Mouse (Mus musculus): ENCODE measurements around the gene Arid3c. TPM values are rescaled to one million over a fixed set of nuclear protein-coding genes. Genes with fewer than 3 reads are reported as not detected.
"Not testable (repeated sequence)": the region's sequence is repeated elsewhere in the genome, so short reads cannot be mapped to it uniquely, and the experiment has no call there.

Arid3c gene
- polyA plus RNA-seq, 1 experiment from 2014 or later: not detected

- Histone ChIP-seq H3K36me3 (peaks cover 30% of the 10 kb centered on the region), H3K9me3 (no peaks in the 10 kb centered on the region), H3K27me3 (ENCODE audit: insufficient read depth, poor library complexity, severe bottlenecking) (peaks cover 13% of the 10 kb centered on the region), H3K4me3 (peak overlapping the region; percentile 79), H3K27ac (peak overlapping the region; percentile 95), H3K4me1 (peaks cover 31% of the 10 kb centered on the region)
- no peak for DNase-seq (ENCODE audit: low spot score)
- 79% methylated on average over 16 of the region's 16 CpGs for WGBS
These were observed 19.1 kb downstream of the Arid3c start for GRCm38 (mm10) chr4:41711705-41712375.

DNA sequence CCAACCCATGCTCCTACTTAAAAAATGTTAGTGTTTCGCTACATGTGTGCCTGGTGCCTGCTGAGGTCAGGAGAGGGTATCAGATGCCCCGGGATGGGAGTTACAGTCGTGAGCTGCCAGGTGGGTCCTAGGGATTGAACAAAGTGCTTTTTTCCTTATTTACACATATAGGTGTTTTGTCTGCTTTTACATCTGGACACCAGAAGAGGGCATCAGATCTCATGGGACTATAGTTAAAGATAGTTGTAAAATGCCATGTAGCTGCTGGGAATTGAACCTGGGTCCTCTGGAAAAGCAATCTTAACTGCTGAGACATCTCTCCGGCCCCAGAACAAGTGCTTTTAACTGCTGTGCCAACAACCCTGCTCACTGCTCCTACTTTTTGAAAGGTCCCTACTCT lies 20.7 kb downstream of the Arid3c start:
- WGBS: 58% methylated on average over 4 of the region's 4 CpGs
- DNase-seq (ENCODE audit: low spot score): no peak
- H3K27ac ChIP-seq: no peak overlapping the region
- no peak overlapping the region for H3K4me3 ChIP-seq
- peaks cover 29% of the 10 kb centered on the region for H3K27me3 ChIP-seq (ENCODE audit: insufficient read depth, poor library complexity, severe bottlenecking)
- peaks cover 38% of the 10 kb centered on the region for H3K4me1 ChIP-seq
- H3K36me3 ChIP-seq: peaks cover 18% of the 10 kb centered on the region
- H3K9me3 ChIP-seq: no peaks in the 10 kb centered on the region

GRCm38 (mm10) chr4:41708192-41708745 lies 22.7 kb downstream of the Arid3c start:
- Histone ChIP-seq H3K27me3 (ENCODE audit: insufficient read depth, poor library complexity, severe bottlenecking) (peaks cover 46% of the 10 kb centered on the region), H3K9me3 (no peaks in the 10 kb centered on the region), H3K36me3 (peaks cover 18% of the 10 kb centered on the region), H3K4me3 (no peak overlapping the region), H3K27ac (no peak overlapping the region), H3K4me1 (peaks cover 43% of the 10 kb centered on the region)
- DNase-seq (ENCODE audit: low spot score): no peak
- 43% methylated on average over 8 of the region's 8 CpGs for WGBS

GRCm38 (mm10) chr4:41707011-41707535 lies 23.9 kb downstream of the Arid3c start:
- Histone ChIP-seq H3K9me3 (no peaks in the 10 kb centered on the region), H3K4me1 (peaks cover 34% of the 10 kb centered on the region), H3K27ac (no peak overlapping the region), H3K36me3 (peaks cover 14% of the 10 kb centered on the region), H3K27me3 (ENCODE audit: insufficient read depth, poor library complexity, severe bottlenecking) (peaks cover 49% of the 10 kb centered on the region), H3K4me3 (peak overlapping the region; percentile 22)
- 3% methylated on average over 13 of the region's 13 CpGs for WGBS
- peak; percentile 85 for DNase-seq (ENCODE audit: low spot score)

GRCm38 (mm10) chr4:41705922-41706754 lies 24.8 kb downstream of the Arid3c start:
- 64% methylated on average over 19 of the region's 19 CpGs for WGBS
- Histone ChIP-seq H3K4me1 (peaks cover 28% of the 10 kb centered on the region), H3K27me3 (ENCODE audit: insufficient read depth, poor library complexity, severe bottlenecking) (peaks cover 49% of the 10 kb centered on the region), H3K4me3 (0 out of 2 replicates have a peak overlapping the region, but pooled peaks have one; percentile 22), H3K9me3 (no peaks in the 10 kb centered on the region), H3K36me3 (peaks cover 5% of the 10 kb centered on the region; the same call in 1 of the 2 replicates), H3K27ac (no peak overlapping the region)
- DNase-seq (ENCODE audit: low spot score): no peak

DNA sequence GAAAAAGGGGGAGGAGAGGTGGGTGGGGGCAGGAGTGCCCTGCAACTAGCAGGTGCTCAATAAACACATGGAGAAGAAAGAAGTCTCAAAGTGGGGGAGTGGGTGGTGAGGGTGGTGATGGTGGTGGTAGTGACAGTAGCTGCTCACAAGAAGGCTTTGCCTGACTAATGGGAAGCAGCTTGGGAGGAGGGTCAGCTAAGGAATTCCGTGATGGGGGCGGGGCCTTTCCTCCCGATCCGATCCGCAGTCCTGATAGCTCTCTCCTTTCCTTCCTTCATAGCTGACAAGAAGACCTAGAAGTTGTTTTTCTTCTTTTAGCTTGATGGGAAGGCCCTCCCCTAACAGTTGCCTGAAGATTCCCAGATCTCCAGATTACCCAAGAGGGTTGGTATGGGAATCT lies 26.3 kb downstream of the Arid3c start:
- Histone ChIP-seq H3K27me3 (ENCODE audit: insufficient read depth, poor library complexity, severe bottlenecking) (peaks cover 49% of the 10 kb centered on the region), H3K27ac (no peak overlapping the region), H3K4me1 (peaks cover 28% of the 10 kb centered on the region), H3K36me3 (no peaks in the 10 kb centered on the region), H3K4me3 (no peak overlapping the region), H3K9me3 (no peaks in the 10 kb centered on the region)
- no peak for DNase-seq (ENCODE audit: low spot score)
- WGBS: 0% methylated on average over 5 of the region's 5 CpGs

DNA sequence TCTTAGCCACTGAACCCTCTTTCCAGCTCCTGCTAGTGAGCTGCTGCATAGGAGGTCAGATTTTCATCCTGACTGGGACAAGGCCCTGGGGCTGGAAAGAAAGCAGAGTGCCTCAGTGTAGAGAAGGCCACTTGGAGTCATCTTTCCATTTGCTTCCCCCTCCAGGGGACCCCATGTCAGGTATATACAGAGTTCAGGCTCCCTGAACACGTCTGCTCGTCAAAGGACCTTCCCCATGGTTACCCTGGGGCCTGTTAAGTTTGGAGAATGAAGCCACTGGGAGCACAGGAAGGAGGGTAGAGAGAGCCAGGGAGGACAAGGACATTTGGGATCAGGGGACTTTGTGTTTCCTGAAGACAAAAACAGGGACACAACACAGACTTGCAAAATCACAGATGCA lies 28.7 kb downstream of the Arid3c start:
- DNase-seq (ENCODE audit: low spot score); H3K4me3 ChIP-seq; H3K9me3 ChIP-seq; H3K36me3 ChIP-seq; H3K27ac ChIP-seq: not testable (repeated sequence)
- 83% methylated on average over 2 of the region's 2 CpGs for WGBS
- Histone ChIP-seq H3K27me3 (ENCODE audit: insufficient read depth, poor library complexity, severe bottlenecking) (peaks cover 51% of the 10 kb centered on the region), H3K4me1 (peaks cover 24% of the 10 kb centered on the region)

DNA sequence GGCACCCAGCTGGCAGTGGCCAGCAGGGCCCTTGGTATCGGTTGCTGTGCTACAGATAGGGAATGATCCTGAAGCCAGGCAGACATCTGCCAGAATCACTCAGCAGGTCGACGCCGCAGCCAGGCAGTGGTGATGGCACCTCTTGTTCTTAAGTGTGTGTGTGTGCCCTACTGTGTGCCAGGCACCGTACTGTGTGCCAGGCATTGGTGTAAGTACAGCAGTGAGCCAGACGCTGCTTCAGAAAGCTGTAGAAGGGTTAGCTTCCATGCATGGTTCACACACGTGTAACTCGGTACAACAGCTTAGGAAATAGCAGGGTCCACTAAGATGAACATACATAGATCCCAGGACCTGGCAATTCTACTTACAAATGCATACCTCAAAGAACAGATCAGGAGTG lies 30.7 kb downstream of the Arid3c start:
- DNase-seq (ENCODE audit: low spot score); H3K9me3 ChIP-seq; H3K27ac ChIP-seq; H3K4me3 ChIP-seq; H3K36me3 ChIP-seq: not testable (repeated sequence)
- peaks cover 11% of the 10 kb centered on the region; the same call in 1 of the 2 replicates for H3K4me1 ChIP-seq
- WGBS: 75% methylated on average over 4 of the region's 8 CpGs
- peaks cover 34% of the 10 kb centered on the region for H3K27me3 ChIP-seq (ENCODE audit: insufficient read depth, poor library complexity, severe bottlenecking)

- not testable (repeated sequence) for H3K4me3 ChIP-seq
- 65% methylated on average over 10 of the region's 10 CpGs for WGBS
These were observed 31.2 kb downstream of the Arid3c start, which contains the start of gene Il11ra1 for GRCm38 (mm10) chr4:41699783-41700182. Il11ra1 (plus strand) TSS chr4:41699989.

GRCm38 (mm10) chr4:41698421-41699016 lies 32.4 kb downstream of the Arid3c start:
- DNase-seq (ENCODE audit: low spot score); H3K27ac ChIP-seq; H3K4me1 ChIP-seq; H3K36me3 ChIP-seq; H3K9me3 ChIP-seq: not testable (repeated sequence)
- Histone ChIP-seq H3K27me3 (ENCODE audit: insufficient read depth, poor library complexity, severe bottlenecking) (peaks cover 20% of the 10 kb centered on the region), H3K4me3 (peak overlapping the region; percentile 27; the same call in 1 of the 2 replicates)
- whole genome bisulfite sequencing: 5% methylated on average over 27 of the region's 32 CpGs

More at GRCm38 (mm10) chr4:41699783-41700182, 31.2 kb downstream of the Arid3c start, which contains the start of gene Il11ra1:
- H3K27ac ChIP-seq; H3K4me1 ChIP-seq; DNase-seq (ENCODE audit: low spot score); H3K36me3 ChIP-seq; H3K9me3 ChIP-seq: not testable (repeated sequence)
- peaks cover 30% of the 10 kb centered on the region for H3K27me3 ChIP-seq (ENCODE audit: insufficient read depth, poor library complexity, severe bottlenecking)

- not testable (repeated sequence) for H3K4me1 ChIP-seq; H3K27ac ChIP-seq; DNase-seq (ENCODE audit: low spot score); H3K9me3 ChIP-seq; H3K36me3 ChIP-seq
- Histone ChIP-seq H3K27me3 (ENCODE audit: insufficient read depth, poor library complexity, severe bottlenecking) (peaks cover 22% of the 10 kb centered on the region), H3K4me3 (peak within 1 kb of the TSS; percentile 29; the same call in 1 of the 2 replicates)
- WGBS: 14% methylated on average over 35 of the region's 40 CpGs
These were observed 33.8 kb downstream of the Arid3c start, which contains the start of gene Cntfr for GRCm38 (mm10) chr4:41696930-41697841. Cntfr (minus strand) TSS chr4:41697089.
